Mouse (Mus musculus): ENCODE results near the gene Tnks2.

- TF ChIP-seq CTCF (IDR thresholded peaks at IDR 0.05; ENCODE audit: control insufficient read depth, insufficient read depth, insufficient replicate concordance, low read depth, low read length) (peak; percentile 83; the same call in 1 of the 2 replicates), POLR2A (IDR thresholded peaks at IDR 0.05; ENCODE audit: control insufficient read depth, low read depth, low read length) (no peak)
These were observed 75.8 kb downstream of the Tnks2 start for GRCm38 (mm10) chr19:36909676-36910292.

All from testis, adult 2 months (tissue).